ENCODE assay signal across 18 mouse cellular contexts in the genomic region with DNA sequence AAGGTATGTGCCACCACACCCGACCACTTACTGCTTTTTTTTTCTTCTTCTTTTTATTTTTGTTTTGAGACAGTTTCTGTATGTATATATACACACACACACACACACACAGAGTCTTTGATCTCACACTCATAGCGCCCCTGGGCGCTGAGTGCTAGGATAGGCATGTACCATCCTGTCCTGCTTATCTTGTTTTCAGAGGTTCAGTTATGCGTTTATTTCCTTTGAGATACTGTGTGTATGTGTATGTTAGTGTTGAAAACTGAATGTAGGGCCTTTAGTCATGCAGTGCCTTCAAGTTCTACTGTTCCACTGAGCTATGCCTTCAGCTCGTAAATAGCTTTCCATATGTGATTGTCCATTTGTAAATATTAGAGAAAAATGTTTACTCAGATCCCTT. TPM values are rescaled to one million over a fixed set of nuclear protein-coding genes. Genes with fewer than 3 reads are reported as not detected.
DNase-seq lines count a peak whose midpoint lies in the region; ATAC-seq and TF ChIP-seq lines count a peak whose summit lies in the region.
"Had no signal": no experiment of that assay in that cellular context is flagged by ENCODE, and none has a peak within 500 bp of the region (broad histone marks: within the 10 kb centered on the region; RNA-seq: fewer than 3 reads in every experiment).

No protein-coding gene starts in this region.

- peak overlapping the region; percentile 6 for H3K4me2 ChIP-seq in liver, embryonic 14.5 days (ENCODE audit: low read depth)
- no peak overlapping the region for H3K4me2 ChIP-seq in hindbrain, postnatal 0 days (ENCODE audit: low read depth, low read length)
- H3K4me2 ChIP-seq: midbrain, embryonic 13.5 days had no signal

- ATAC-seq in erythroblast, adult 5-6 weeks (replicated peaks; ENCODE audit: low FRiP score, poor library complexity, severe bottlenecking), result 0 out of 2 replicates have a peak, but pooled peaks have one; percentile 51
- ATAC-seq in liver, embryonic 14.5 days (ENCODE audit: insufficient read depth), result peak; percentile 58; the same call in 1 of the 2 replicates
- ATAC-seq in hindbrain, postnatal 0 days, result no peak
- ATAC-seq: midbrain, embryonic 13.5 days had no signal

- DNase-seq in thymus, postnatal 0 days (ENCODE audit: low spot score), result peak; percentile 38
- DNase-seq in thymus, postnatal 10 days (ENCODE audit: low spot score in 2 of 2), result no peak
- DNase-seq in liver, embryonic 14.5 days (ENCODE audit: low read depth in 3 of 3, low spot score in 3 of 3), result no peak
- peak; percentile 5 to 28 for DNase-seq in thymus, postnatal 36 days
- DNase-seq in hindbrain, postnatal 0 days (ENCODE audit: low spot score), result no peak
- no peak for DNase-seq in neural tube, embryonic 10.5 days (ENCODE audit: extremely low spot score, low spot score)
- DNase-seq in MN1 (ENCODE audit: low spot score), result no peak
- DNase-seq: cerebellum, postnatal 14 days; gastrocnemius, postnatal 25 days; kidney, postnatal 14 days; layer of hippocampus, adult 9-11 months; lung, adult 2 months; lung, postnatal 4 days; right cerebral cortex, postnatal 4 days had no signal

- H3K36me3 ChIP-seq in liver, embryonic 14.5 days (replicated peaks; ENCODE audit: control insufficient read depth, insufficient read depth, low read depth), result no peaks in the 10 kb centered on the region
- no peaks in the 10 kb centered on the region for H3K36me3 ChIP-seq in hindbrain, postnatal 0 days (ENCODE audit: insufficient read depth, low read length)
- H3K36me3 ChIP-seq: forebrain, embryonic 10.5 days; midbrain, embryonic 13.5 days had no signal

- no peak for TF ChIP-seq EP300 in liver, embryonic 14.5 days (IDR thresholded peaks at IDR 0.05; ENCODE audit: low read depth)

- H3K27ac ChIP-seq in liver, embryonic 14.5 days, result peak overlapping the region; percentile 19
- no peak overlapping the region for H3K27ac ChIP-seq in hindbrain, postnatal 0 days
- H3K27ac ChIP-seq: forebrain, embryonic 10.5 days; midbrain, embryonic 13.5 days had no signal

- H3K4me3 ChIP-seq in liver, embryonic 14.5 days (ENCODE audit: insufficient read depth in 1 of 2, low read depth in 2 of 2, low read length in 2 of 2), result no peak overlapping the region
- H3K4me3 ChIP-seq in hindbrain, postnatal 0 days (ENCODE audit: low read length), result no peak overlapping the region
- H3K4me3 ChIP-seq: forebrain, embryonic 10.5 days; midbrain, embryonic 13.5 days; myocyte had no signal

- H3K9ac ChIP-seq in liver, embryonic 14.5 days (replicated peaks), result no peak overlapping the region
- no peak overlapping the region for H3K9ac ChIP-seq in hindbrain, postnatal 0 days (replicated peaks; ENCODE audit: low read length)
- H3K9ac ChIP-seq: midbrain, embryonic 13.5 days had no signal

- peaks cover 14 to 25% of the 10 kb centered on the region in 2 experiments for H3K4me1 ChIP-seq in liver, embryonic 14.5 days (replicated peaks; ENCODE audit: control insufficient read depth in 2 of 2, insufficient read depth in 2 of 2, low read length in 1 of 2)
- H3K4me1 ChIP-seq in hindbrain, postnatal 0 days (ENCODE audit: insufficient read depth, low read length), result peaks cover under 1% of the 10 kb centered on the region; the same call in 1 of the 2 replicates

- TF ChIP-seq CTCF in liver, embryonic 14.5 days (IDR thresholded peaks at IDR 0.05; ENCODE audit: low read depth), result no peak
- no peak for TF ChIP-seq CTCF in hindbrain, postnatal 0 days (IDR thresholded peaks at IDR 0.05; ENCODE audit: low read depth)

- H3K9me3 ChIP-seq in liver, embryonic 14.5 days (ENCODE audit: control insufficient read depth, low read length), result no peaks in the 10 kb centered on the region
- no peaks in the 10 kb centered on the region for H3K9me3 ChIP-seq in hindbrain, postnatal 0 days (ENCODE audit: low read length)
- H3K9me3 ChIP-seq: forebrain, embryonic 10.5 days; midbrain, embryonic 13.5 days had no signal

- H3K27me3 ChIP-seq in liver, embryonic 14.5 days (ENCODE audit: control insufficient read depth, insufficient read depth, low read length), result no peaks in the 10 kb centered on the region
- H3K27me3 ChIP-seq in hindbrain, postnatal 0 days (ENCODE audit: insufficient read depth, low read length), result no peaks in the 10 kb centered on the region
- H3K27me3 ChIP-seq: midbrain, embryonic 13.5 days had no signal

- WGBS in liver, embryonic 14.5 days (ENCODE audit: insufficient replicate concordance), result 27% methylated on average over 5 of the region's 5 CpGs
- WGBS in hindbrain, postnatal 0 days, result 90% methylated on average over 5 of the region's 5 CpGs

RNA-seq across cellular contexts. Expression of a gene that starts 20.2 kb away (rescaled TPM):
- 3.6 and 3.9 TPM in 2 replicates for polyA plus RNA-seq in thymus, postnatal 0 days (2015; fragmentation: Nextera tagmentation; extraction: Ambion mirVana)
- total RNA-seq in erythroblast, adult 5-6 weeks (2015; ENCODE audit: low replicate concordance), result 4.2 and 9.2 TPM in 2 replicates
- 7.1 and 17.3 TPM in 2 replicates for total RNA-seq in erythroblast, adult 5-6 weeks (2017; ENCODE audit: low replicate concordance)
- polyA plus RNA-seq in liver, embryonic 14.5 days (2012; rRNA removed), result 4.0 and 4.9 TPM in 2 replicates
- 2.3 and 2.7 TPM in 2 replicates for polyA plus RNA-seq in liver, embryonic 14.5 days (2014; fragmentation: Nextera tagmentation; extraction: Ambion mirVana)
- 12.8 and 13.9 TPM in 2 replicates for total RNA-seq in hindbrain, postnatal 0 days (2014; rRNA removed)
- 4.2 and 4.8 TPM in 2 replicates for polyA plus RNA-seq in hindbrain, postnatal 0 days (2015; fragmentation: Nextera tagmentation; extraction: Ambion mirVana)

Comparison
In these comparisons a context has a peak if more than half of its experiments do, and no peak if none do; other contexts are left out.
1. DNase-seq: peak in thymus, postnatal 0 days (single experiment) and thymus, postnatal 36 days (2 of 2); none in thymus, postnatal 10 days (0 of 2), liver, embryonic 14.5 days (0 of 3), hindbrain, postnatal 0 days (single experiment), neural tube, embryonic 10.5 days (single experiment) and MN1 (single experiment).